Mouse (Mus musculus) spleen, adult 2 months (tissue): ENCODE measurements around the gene Sectm1a.

ENCODE experiments used
- CTCF ChIP-seq: fragments of 200-500 bp; IDR thresholded peaks from 2 replicates; pipeline ENCODE4 v1.5.1; 2011; ENCODE audit warnings: mild to moderate bottlenecking, inconsistent platforms; ENCODE audit not compliant: insufficient read depth, insufficient read length, insufficient replicate concordance; ENCODE audit errors: extremely low read depth
- POLR2A ChIP-seq: fragments of 200-500 bp; IDR thresholded peaks from 2 replicates; pipeline ENCODE4 v1.6.1; 2011; ENCODE audit warnings: low read depth, low read length, inconsistent platforms

GRCm38 (mm10) chr11:121129616-121130015 lies 48.6 kb upstream of the Sectm1a start:
- TF ChIP-seq POLR2A (no peak), CTCF (no peak)
